Mouse (Mus musculus) heart, postnatal 0 days (tissue): ENCODE measurements around the gene BC024978.

Experiments used
- CTCF ChIP-seq: IDR thresholded peaks from 2 replicates; pipeline ENCODE4 v1.5.1; 2016; ENCODE audit warnings: antibody characterized with exemption, control low read depth, low read depth
- EP300 ChIP-seq: IDR thresholded peaks from 2 replicates; pipeline ENCODE4 v1.6.1; 2016; ENCODE audit warnings: antibody characterized with exemption, low read depth

GRCm38 (mm10) chr7:27212626-27213025, 17.0 kb downstream of the BC024978 start:
- no peak for TF ChIP-seq EP300
- TF ChIP-seq CTCF = no peak
